Mouse (Mus musculus) left cerebral cortex, adult 11 months (tissue): ENCODE data around the gene Actl7b.

Experiments used
- DNase-seq: peaks from one replicate; pipeline ENCODE4 v3.0.0; 2022; ENCODE audit warnings: low spot score

The Actl7b gene

GRCm38 (mm10) chr4:56741041-56741493, at the start of gene Actl7b:
Actl7b (minus strand) TSS chr4:56741443.
- DNase-seq = no peak

GRCm38 (mm10) chr4:56771065-56771464, 29.8 kb upstream of the Actl7b start:
- DNase-seq = no peak

GRCm38 (mm10) chr4:56768913-56769312, 27.7 kb upstream of the Actl7b start:
- no peak for DNase-seq

GRCm38 (mm10) chr4:56767861-56768284, 26.6 kb upstream of the Actl7b start:
- DNase-seq = no peak

GRCm38 (mm10) chr4:56757693-56758092, 16.4 kb upstream of the Actl7b start:
- no peak for DNase-seq

- no peak for DNase-seq
Observed at GRCm38 (mm10) chr4:56756966-56757600, 15.8 kb upstream of the Actl7b start.

- no peak for DNase-seq
Observed at GRCm38 (mm10) chr4:56756021-56756420, 14.8 kb upstream of the Actl7b start.

- no peak for DNase-seq
Observed at GRCm38 (mm10) chr4:56747456-56747855, 6.2 kb upstream of the Actl7b start.

- no peak for DNase-seq
Observed at GRCm38 (mm10) chr4:56746345-56746744, 5.1 kb upstream of the Actl7b start.

- DNase-seq = no peak
Observed at GRCm38 (mm10) chr4:56743363-56744195, 2.3 kb upstream of the Actl7b start, which contains the start of gene Actl7a. Actl7a (plus strand) TSS chr4:56743413.

GRCm38 (mm10) chr4:56742698-56743097, 1.5 kb upstream of the Actl7b start:
- no peak for DNase-seq

GRCm38 (mm10) chr4:56740611-56741010, 632 bp downstream of the Actl7b start:
- no peak for DNase-seq

GRCm38 (mm10) chr4:56740020-56740485, 1.2 kb downstream of the Actl7b start, which contains the start of gene Gm26657:
Gm26657 (plus strand) TSS chr4:56740070.
- DNase-seq = no peak

- DNase-seq = no peak
Observed at GRCm38 (mm10) chr4:56725839-56726238, 15.4 kb downstream of the Actl7b start.

GRCm38 (mm10) chr4:56723237-56723636, 18.0 kb downstream of the Actl7b start:
- DNase-seq = no peak

- no peak for DNase-seq
Observed at GRCm38 (mm10) chr4:56722346-56722745, 18.9 kb downstream of the Actl7b start.

- DNase-seq = no peak
Observed at GRCm38 (mm10) chr4:56721469-56721868, 19.8 kb downstream of the Actl7b start.

- DNase-seq = no peak
Observed at GRCm38 (mm10) chr4:56720403-56720802, 20.8 kb downstream of the Actl7b start.

- DNase-seq = no peak
Observed at GRCm38 (mm10) chr4:56719456-56719855, 21.8 kb downstream of the Actl7b start.

GRCm38 (mm10) chr4:56718573-56719442, 22.4 kb downstream of the Actl7b start:
- no peak for DNase-seq

GRCm38 (mm10) chr4:56717932-56718331, 23.3 kb downstream of the Actl7b start:
- no peak for DNase-seq

- DNase-seq = no peak
Observed at GRCm38 (mm10) chr4:56716801-56717200, 24.4 kb downstream of the Actl7b start.
